Mouse (Mus musculus) 3134 (cell line): ENCODE data around the gene Cops7a.

Source experiments
- DNase-seq: peaks from one replicate; pipeline ENCODE4 v3.0.0-alpha.2; 2011; ENCODE audit warnings: low spot score; ENCODE audit not compliant: insufficient read length; ENCODE audit errors: extremely low read depth

Cops7a gene

DNA sequence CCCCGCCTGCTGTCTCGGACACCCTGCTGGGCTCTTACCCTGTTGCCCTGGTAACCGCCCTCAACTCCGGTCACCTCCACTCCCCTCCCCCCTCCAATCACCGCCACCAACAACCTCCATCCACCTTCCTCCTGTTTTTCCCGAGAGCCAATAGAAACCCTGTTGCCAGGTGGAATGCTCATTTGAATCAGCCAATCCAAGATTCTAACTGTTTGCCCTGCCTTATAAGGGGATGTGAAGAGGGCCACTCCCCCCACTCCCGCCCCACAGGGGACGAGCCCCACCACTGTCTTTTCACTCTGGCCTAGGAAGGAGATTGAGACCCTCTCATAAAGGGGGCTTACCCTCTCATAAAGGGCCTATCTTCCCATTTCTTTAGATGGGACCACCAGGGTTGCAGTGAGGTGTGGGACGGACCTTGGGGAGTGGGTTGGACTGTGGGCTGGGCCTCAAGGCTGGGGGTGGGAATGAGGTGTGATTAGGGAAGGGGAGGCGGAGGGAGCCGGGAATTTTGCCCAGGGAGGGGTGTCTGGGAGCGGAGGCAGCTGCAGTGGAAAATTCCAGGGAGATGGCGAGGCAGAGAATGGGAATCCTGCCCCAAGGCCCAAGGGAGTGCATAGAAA, 45.5 kb downstream of the Cops7a start, which contains the start of gene Ptms:
Ptms (minus strand) TSS at position 409 of the 623 bp plus-strand sequence.
- DNase-seq: peak; percentile 95

GRCm38 (mm10) chr6:124918890-124919627, 46.3 kb downstream of the Cops7a start:
- DNase-seq: no peak

DNA sequence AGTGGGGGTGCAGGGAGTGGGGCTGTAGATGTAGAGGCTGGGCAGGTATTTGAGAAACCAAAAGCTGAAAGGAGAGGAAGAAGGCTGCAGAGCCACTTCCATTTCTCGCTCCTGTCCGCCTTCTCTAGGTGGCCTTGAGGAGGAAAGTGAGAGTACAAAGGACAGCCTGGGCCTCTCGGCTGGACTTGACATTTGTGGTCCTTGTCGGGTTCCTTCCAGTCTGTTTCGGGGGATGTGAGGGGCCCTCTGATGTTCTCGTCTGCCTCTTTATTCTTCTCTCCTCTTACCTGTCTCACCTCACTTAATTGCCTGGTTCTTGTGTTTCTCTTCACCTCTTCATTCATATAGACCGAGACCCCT, 47.0 kb downstream of the Cops7a start:
- DNase-seq: no peak

GRCm38 (mm10) chr6:124917518-124918330, 47.6 kb downstream of the Cops7a start:
- peak; percentile 98 for DNase-seq

GRCm38 (mm10) chr6:124916695-124917517, 48.4 kb downstream of the Cops7a start:
- peak; percentile 80 for DNase-seq

DNA sequence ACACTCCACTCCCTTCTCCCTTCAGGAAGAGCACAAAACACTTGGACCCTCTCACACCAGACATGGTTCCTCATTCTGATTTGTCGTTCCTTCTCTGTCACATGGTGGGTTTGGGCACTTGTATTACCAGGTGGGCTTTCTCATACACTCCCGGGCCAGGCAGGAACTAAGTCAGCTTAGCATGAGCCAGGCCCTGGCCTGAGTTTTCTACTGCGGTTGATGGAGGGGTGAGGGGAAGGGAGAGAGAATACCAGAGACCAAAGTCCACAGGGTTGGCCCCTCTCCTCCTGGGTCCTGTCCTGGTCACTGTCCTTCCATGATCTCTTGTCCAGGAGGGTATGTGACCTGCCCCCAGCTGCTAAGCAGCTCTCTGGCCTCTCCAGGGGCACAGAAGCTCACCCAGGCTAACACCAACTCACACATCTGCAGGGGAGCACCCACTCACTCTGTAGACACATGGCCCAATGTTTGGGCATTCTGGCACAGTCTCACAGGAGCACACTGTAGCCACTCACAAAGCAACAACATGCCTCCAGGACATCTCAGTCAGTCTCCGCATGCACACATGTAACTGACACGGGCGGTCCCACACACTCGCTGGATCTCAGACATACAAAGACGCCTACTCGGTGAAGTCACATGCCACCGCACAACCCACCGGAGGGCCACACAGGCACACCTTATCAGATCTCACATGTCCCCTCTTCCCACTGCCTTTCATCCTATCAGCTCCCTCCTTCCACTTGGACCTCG, 49.2 kb downstream of the Cops7a start:
- peak; percentile 34 for DNase-seq

GRCm38 (mm10) chr6:124915160-124915941, 50.0 kb downstream of the Cops7a start:
- peak; percentile 33 for DNase-seq

GRCm38 (mm10) chr6:124914511-124914910, 50.8 kb downstream of the Cops7a start:
- DNase-seq: no peak

DNA sequence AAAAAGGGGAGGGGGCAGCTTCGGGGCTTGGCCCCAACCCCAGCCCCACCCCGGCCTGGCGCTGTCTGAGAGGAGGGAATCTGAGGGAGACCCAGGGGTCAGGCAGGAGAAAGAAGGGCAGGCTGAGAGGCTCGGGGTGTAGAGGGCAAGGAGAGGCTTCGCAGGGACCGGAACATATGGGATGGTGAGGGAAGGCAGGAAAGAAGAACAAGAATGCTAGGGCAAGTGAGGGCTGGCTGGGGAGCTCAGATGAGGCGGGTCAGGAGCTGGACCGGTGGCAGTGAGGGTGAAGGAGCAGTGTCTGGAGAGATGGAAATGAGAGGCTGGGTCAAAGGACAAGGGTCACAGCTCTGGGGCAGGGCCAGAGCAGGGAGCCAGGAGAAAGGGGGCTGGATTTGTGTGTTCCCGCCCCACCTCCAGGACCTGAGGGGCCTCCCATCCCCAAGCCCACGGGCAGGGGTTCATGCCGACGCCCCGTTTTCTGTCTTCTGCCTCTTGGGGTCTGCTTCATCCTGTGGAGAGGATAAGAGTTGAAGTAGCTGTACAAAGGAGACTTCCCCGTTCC, 51.5 kb downstream of the Cops7a start:
- DNase-seq: peak; percentile 30

DNA sequence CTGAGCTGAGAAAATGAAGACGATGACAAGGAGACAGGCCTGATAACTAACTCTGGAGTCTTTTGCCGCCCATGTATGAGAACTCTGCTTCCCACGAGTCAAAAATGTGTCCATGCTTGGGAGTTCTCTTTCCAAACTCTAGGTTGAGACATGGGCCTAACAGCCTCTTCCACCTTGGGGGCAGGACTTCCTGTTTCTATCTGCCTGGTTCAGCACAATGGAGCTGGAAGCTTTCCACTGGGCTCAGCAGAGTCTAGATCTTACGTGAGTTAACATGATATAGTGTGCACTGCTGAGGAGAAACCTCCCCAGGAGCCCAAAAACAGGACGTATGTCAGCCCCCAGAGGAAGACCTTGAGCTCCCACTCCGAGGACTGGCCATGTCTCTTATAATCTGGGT, 52.1 kb downstream of the Cops7a start:
- DNase-seq: no peak

DNA sequence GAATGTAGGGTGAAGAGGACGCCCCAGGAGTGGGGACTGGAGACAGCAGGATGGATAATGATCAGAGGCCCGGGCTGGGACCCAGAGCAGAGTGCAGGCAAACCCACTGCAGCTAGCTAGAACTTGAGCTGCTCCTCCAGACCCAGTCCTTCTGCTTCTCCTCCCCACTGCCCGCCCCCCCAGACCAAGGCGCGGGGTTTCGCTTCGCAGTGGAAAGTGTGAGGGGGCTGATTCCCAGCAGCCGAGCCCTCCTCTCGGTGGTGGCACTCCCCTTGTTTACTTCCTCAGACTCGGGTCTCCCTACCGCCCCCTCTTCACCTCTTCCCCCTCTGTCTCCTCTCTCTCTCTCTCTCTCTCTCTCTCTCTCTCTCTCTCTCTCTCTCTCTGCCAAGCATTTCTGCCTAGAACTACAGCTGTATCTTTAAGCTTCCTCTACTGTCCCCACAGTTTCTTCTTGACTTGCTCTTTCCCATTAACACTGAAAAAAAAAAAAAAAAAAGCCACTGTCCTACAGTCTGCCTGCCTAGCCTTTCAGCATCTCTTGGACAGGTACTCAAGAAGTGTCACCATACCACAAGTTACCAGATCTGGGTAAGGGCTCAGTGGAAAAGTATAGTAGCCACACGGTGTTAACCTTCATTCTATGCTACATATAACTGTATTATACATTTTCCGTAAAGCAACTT, 53.7 kb downstream of the Cops7a start, which contains the start of gene Lag3:
Lag3 (minus strand) TSS at position 173 of the 686 bp plus-strand sequence.
- DNase-seq: no peak

DNA sequence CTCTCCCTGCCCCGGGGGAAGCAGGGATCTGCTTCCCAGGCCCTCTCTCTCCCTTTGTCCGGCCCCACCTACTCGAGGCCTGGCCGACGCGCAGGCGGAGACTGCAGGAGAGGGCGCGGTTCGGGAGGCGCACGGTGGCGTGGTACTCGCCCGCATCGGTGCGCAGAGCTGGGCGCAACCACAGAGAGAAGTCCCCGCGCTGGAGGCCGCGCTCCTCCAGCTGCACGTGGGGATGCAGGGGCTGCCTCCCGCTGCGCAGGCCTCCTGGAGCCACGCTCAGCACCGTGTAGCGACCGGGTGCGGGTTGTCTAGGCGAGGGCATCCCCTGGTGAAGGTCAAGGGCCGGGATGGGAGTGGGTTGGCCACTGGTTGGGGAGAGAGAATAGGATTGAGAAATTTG, 55.3 kb downstream of the Cops7a start:
- DNase-seq: no peak
